Mouse (Mus musculus) small intestine, adult 2 months (tissue): ENCODE measurements at regions not wholly inside any gene's neighbourhood (a gene's known extent, or its start where the extent isn't known, plus 50 kb on each side); places are given as distances from the start of the nearest gene placed in this dataset.

ENCODE experiments used
- CTCF ChIP-seq: fragments of 200-500 bp; IDR thresholded peaks from 2 replicates; pipeline ENCODE4 v1.5.1; 2012; ENCODE audit warnings: low read depth, mild to moderate bottlenecking, control low read depth, inconsistent platforms, low read length, moderate library complexity, mixed read lengths; ENCODE audit not compliant: insufficient replicate concordance, insufficient read length; ENCODE audit errors: extremely low read depth
- POLR2A ChIP-seq: fragments of 200-500 bp; IDR thresholded peaks from 2 replicates; pipeline ENCODE4 v1.6.1; 2012; ENCODE audit warnings: low read depth, mild to moderate bottlenecking, control low read depth, inconsistent platforms, low read length, moderate library complexity

- TF ChIP-seq POLR2A (no peak), CTCF (no peak)
Observed at GRCm38 (mm10) chr12:73475774-73476173, 70.4 kb downstream of the Tmem30b start.
